Mouse (Mus musculus) A20 (cell line): ENCODE data around the gene Srgap3.
A peak's percentile ranks its signal among the peaks of the same experiment; 100 is the strongest.

Source experiments
- DNase-seq: peaks from one replicate; pipeline ENCODE4 v3.0.0-alpha.2; 2011; ENCODE audit warnings: low read depth, low spot score

Gene Srgap3

DNA sequence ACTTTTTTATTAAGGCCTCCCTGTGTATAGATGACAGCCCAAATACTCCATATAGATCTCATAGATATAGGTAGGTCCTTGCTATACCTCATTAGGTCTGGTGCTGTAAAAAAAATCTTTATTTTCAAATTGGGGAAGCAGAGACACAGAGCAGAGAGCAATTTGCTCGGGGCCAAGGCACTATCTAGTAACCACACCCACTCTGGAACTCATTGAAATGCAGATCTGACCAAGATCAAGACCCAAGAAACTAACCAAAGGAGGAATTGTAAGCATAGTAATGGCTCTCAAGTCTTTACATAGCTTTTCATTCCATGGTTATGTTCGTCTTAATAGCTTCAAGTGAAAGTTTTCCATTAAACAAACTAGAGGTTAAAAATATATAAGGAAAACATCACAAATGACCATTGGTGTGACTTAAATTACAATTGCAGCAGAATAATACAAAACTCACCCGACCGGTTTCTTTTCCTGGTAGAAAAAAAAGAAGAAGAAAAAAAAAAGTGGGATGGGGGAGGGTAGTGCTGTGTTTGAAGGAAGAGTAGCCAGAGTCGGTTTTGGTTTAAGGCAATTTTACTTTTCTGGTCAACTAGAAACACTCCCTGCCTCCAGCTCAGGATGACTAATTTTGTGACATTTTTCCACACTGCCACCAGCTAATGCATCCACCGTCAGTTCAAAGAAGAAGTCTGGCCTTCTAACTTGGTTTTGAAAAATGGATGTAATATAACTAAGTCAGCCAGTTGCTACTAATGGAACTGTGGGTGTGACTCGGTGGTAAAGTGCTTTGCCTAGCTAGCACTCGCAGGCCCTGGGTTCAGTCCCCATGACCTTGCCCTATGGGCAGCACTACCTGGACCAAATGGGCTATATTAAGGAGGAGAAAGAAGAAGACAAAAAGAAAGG is 3.4 kb upstream of the Srgap3 start:
- no peak for DNase-seq

DNA sequence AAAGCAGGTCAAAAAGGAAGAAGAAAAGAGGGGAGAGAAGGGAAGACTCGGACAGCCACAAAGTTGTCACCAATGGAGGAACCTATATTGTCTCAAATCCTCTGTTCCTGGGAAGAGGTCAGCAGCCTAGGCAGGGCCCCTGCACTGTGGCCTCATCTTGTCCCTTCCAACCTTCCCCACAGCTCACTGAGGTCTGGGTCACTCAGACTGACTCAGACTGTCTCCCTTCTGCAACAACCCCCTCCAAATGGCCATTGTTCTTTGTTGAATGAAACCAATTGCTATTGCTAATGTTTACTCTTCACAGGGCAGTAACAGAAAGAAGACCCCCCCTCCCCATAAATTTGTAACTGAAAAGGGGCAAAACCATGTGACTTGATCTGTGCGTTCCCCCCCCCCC is 2.2 kb upstream of the Srgap3 start:
- no peak for DNase-seq

DNA sequence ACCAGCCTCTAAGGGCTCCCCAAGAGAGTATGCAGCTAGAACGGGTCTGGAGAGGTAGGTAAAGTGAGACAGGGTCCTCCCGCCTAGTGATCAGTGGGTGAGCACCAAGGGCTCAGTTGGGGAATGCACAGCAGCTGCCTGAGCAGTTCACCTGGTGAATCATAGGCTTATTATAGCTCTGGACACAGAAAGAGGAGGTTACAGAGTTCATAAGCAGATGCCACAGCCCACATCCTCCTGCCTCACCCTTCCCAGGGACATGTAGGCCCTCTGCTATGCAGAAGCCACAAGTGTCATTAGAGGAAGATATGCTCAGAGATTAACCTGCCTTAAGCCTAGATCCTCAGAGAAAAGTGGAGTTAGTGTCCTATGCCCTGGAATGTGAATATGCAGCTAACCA is 1.4 kb upstream of the Srgap3 start:
- DNase-seq = no peak

DNA sequence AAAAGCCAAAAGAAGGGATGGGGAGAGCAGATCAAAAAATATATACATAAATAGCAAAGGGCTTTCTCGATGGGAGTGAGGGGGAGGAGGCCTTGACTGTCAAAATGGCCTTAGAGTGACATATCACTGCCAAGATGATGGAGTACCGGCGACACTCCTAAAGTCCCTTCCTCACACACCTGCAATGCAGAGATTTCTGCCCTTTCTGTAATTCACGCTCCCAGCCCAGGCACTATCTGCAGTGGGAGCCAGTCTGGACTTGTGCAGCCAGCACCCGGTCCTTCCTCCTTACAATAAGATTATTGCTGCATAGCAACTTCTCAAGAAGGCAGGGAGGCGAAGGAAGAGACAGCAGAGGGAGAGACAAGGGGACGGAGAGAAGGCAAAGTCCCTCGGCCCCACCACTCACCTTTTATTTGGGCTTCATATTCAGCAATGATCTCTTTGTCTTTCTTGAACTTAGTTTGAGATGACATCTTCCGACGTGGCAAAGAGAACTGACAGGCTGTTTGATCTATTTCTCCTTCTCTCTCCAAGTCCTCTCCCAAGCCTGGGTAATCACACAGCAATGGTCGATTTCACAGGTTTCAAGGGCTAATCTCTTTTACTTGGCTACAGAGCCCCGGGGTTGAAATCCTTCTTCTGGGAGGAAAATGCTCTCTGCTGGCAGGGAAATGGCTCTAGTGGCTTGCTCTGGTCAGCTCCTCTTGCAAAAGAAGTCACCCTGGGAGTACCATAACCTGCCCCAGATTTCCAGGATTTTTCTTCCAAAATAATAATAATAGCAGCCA is 850 bp downstream of the Srgap3 start:
- DNase-seq = no peak

DNA sequence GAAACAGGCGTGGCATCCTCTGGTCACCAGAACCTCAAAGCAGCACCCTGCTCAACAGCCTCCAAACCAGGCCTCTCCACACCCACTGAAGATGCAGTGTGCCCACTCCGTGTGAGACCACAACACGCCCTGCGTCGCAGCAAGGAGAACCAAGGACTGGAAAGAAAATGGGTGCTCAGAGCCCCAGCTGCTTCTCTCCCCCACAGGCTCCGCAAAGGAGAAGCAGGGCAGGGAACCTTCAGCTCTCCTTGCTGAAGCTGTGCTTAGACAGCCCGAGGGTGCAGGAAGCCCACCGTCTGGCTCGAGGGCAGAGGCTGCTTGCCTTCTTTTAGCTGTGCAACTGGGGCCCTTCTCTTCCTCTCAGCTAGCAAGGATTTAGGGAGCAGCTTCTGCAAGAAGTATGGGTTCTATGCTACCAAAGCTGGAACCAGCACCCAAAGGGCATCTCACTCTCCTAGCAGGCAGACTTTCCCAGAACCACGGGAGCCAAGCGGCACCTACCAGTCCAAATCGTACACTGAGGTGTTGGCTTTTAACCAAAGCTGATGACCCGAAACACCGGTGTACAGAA is 1.8 kb downstream of the Srgap3 start:
- no peak for DNase-seq

DNA sequence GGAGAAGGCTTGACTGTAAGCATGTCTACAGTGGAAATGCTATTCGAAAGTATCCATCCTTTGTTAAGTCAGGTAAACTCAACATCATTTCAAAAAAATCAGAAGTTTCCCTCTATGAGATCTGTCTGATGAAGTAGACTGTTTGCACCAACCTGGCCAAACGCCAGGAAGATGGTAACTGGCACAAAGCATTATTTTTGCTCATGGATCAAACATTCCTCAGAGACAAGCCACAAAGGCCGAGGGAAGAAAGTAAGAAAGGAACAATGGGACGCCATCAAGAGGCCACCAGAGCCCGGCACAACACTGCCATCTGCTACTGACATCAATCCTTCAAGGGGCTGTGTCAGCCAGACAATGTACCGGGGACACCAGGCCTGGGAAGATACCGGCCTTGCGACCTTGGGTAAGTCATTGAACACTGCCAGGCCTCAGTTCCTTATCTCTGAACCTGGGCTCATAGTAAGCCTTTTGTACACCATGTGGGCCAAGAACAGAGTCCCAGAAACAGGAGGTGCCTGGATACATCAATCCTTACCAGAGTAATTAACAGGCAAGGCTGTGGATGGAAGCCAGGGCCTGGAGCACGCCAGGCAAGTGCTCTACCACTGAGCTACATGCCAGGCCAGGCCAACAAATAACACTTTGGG is 3.3 kb downstream of the Srgap3 start:
- DNase-seq = no peak

DNA sequence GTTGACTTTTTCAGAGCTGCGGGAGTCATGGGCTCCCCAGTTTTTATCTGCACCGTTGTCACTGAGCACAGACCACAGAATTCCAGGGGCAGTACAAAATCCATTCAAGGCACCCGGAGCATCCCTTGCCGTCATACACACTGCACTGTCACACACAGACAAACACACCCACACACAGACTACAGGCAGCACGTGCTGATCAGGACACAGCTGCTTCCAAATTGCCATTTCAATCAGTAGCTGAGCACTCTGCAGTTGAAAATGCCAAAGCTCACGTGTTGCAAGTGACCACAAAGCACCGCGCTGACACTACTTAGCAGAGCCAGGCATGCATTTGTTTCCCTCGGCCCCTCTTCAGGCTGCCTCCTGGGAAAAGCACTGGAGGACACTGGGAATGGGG is 7.8 kb downstream of the Srgap3 start:
- DNase-seq = no peak

DNA sequence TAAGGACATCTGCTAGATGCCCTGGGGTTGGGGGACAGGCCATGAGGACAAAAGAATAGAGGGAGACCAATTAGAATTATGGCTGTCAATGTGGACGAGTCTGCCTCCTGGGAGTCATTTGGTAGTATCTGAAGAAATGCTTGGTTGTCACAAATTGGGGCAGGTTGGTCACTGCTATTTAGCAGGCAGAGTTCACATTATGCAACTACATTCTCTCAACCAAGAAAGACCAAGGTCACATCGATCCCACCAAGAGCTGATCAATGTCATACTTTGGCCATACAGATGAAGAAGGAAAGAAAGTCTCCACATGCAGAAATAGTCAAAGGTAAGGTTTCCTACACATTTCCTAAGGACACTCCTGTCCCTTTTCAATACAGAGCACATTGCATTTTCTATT is 9.3 kb downstream of the Srgap3 start:
- DNase-seq = no peak

DNA sequence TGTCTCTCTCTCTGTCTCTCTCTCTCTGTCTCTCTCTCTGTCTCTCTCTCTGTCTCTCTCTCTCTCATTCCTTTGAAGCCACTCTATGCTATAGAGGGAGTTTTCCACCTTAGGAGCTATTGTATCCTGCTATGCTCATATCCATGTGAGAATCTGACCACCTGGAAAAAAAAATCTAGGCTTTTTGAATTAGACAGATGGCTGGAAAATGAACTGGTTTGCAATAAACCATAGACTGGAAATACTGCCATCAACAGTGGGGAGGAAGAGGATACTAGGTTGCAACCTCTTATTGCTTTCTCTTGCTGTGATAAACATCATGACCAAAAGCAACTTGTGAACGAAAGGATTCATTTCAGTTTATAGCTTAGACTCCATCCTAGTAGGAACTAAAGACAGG is 12.6 kb downstream of the Srgap3 start:
- DNase-seq = no peak

DNA sequence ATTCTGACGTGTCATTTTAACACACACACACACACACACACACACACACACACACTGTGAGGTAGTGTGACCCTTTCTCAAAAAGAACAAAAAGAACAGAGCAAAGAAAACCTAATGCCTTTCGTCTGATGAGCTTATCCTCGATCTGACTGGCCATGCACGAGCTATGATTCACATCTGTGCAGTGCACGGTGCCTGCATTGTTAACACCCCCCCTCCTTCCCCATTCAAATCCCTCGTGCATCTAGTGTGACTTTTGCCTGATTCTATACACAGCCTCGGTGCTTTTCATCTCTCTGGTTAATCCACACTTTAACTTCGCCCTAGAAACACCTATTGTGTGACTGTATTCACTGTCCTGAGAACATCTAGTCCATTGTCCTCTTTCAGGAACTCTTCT is 14.5 kb downstream of the Srgap3 start:
- no peak for DNase-seq

DNA sequence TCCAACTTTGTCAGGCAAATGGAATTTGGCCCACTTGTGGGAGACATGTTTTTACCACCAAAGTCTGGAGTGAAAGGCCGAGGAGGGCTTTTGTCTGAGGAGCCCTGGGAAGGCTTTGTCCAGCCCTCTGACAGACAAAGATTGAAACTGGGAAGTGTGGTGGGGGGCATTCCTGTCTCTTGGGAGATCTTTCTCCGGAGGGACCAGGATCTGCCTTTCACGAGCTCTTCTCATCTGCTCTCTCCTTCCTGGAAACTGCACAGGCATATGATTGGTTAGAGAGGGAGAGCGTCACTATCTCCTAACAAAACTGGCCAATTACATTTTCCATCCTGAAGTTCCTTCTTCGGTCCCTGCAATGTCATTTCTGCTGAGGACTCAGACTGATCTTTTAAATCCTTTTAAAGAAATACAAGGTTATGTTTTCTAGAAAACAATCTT is 17.0 kb downstream of the Srgap3 start:
- DNase-seq = no peak

DNA sequence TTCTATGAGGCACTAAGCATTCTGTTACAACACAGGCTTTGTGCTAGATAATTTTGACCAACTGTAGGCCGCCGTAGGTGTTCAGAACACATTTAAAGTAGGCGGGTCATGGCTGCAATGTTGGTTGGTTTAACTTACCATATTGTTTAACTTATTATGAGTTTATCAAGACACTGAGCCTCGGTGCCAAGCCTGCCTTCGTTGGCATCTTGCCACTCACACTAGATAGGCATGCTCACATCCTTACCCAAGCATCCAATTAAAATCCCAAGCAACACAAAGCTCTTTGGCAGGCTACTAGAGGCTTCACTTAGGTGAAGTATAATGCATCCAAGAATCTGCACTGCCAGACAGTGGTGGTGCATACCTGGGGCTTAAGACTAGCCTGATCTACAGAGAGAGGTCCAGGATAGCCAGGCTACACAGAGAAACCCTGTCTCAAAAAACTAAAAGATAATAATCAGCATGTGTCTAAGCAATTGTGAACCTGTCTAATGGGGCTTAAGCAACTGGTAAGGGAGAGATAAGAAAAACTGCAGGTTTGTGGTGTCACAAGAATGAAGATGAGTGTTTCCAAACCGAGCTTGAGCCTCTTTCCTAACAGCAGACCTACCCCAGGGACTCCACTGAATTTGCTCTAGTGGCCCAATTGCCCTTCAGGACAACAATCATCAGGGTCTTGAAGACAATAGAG is 17.6 kb downstream of the Srgap3 start:
- DNase-seq = no peak

DNA sequence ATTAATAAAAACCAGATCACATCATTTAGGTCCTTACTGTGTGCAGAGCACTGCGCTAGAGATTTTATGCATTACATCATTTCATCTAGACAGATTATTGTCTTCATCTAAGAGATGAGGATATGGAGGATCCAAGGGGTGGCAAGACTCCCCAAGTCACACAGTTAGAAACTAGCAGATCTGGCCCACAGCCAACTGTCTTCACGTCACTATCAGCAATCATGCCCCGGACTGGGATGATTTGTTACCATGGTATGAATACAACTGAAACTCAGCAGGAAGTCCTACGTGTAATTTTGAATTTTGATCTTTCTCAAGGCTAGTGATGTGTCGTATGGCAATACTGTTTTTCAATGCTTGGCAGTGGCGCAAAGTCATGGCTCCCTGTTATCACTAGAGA is 18.2 kb downstream of the Srgap3 start:
- DNase-seq = no peak

DNA sequence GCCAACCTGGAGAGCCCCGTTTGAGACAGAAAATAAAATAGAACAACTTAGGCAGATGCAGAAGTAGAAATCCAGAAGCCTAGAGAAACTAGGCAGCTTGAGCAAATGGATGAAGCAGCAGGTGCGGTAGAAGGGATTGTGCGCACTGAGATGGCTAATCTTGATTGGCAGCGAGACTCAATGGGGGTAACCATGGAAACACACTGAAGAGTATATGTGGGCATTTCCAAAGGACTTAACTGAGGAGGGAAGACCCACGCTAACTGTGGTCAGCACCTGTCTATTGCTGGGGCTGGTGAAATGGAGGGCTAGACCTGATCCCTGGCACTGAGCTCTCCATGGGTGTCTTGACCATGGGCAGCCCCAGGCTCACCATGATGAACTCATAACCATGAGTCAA is 19.7 kb downstream of the Srgap3 start:
- DNase-seq = no peak

DNA sequence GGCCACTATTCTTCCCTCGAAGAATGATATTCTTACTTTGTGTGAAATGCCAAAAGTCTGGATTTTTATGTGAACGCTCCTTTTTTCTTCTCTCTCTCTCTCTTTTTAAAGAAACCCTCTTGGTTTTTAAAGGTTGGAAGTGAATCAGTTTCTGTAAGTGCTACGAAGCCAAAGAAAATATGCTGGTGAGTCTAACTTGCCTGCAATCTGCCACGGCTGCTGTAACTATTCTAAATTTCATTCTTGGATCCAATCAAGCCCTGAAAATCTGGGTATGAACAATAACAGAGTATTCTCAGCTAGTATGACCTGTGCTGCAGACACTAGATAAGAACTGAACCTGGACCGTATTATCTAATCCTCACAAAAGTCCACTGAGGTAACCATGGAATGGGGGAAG is 21.1 kb downstream of the Srgap3 start:
- no peak for DNase-seq

DNA sequence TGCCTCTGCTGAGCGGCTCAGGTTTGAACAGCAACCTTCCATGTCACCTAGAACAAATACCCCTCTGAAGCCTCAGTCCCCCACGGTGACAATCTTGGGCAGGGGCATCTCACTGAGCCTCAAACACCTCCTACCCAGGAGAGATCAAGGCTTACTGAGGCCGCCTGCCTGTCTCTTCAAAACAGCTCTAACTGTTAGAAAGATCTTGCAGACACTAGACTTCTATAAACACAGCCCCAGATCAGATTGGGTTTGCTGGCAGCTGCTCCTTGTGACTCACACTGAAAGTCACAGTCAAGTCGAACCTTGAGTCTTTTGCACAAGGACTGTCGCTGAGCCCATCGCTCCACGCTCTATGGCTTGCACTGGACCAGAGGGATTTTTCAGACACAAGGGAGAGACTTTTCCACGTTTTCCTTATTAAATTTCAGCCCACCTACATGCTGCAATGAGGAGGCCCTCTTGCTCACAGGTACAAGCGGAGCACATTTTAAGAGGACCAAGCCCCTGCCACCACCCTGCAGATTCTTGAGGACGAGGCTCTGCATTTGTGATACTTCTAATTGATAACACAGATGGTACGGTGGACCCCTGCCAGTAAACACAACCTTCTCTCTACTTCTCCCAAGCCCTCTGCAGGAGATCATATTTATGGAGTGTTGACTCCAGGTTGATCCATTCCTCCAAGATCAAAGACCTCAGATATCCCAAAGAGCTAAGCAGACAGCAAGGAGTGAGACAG is 21.7 kb downstream of the Srgap3 start:
- peak; percentile 6 for DNase-seq

DNA sequence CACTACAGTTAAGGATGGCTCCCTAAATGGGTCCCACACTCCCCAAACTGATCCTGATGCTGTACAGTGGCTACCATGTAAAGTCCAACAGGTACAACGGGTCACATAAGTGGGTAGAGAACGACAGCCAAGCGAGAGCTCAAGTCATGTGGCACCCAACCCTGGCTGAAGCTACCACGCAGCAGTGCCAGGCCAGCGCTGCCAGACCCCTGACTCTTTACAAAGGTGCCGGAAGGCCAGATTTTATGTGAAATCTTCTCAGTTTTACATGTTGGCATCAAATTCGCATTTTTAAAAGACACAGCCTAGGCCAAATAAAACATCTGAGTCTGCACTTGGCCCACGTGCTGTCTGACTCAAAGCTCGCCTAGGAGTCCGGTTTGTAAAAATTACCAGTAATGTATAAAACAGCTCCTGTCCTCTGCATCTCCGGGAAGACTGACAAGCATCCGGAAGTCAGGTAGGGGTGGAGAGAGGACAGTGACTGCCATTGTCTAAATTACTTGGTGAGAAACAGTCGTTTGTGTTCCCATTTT is 22.4 kb downstream of the Srgap3 start:
- DNase-seq = no peak

DNA sequence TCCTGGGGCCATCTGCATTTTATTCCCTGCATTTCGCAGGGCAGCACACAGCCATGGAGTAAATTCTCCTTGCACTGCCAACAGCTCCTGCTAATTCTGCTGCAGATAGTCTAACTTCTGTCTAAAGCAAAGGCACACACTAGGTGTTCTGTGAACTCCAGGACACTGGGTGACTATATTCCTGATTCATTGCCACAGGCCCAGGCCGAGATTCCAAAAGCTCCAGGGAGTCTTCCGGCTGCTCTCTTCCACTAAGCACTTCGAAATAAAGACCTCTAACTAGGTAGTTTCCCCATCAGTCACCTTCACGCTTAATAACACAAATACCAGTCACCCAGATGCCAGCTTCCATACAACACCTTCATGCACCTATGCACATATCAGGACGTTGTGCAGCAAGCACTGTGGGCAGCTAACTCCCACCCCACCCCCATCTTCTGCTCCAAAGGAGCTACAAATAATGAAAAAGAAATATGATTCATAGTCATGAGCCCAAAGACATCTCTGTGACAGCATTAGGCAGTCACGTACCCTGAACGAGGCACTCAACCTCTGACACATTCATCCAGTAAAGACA is 26.4 kb downstream of the Srgap3 start:
- DNase-seq = no peak

DNA sequence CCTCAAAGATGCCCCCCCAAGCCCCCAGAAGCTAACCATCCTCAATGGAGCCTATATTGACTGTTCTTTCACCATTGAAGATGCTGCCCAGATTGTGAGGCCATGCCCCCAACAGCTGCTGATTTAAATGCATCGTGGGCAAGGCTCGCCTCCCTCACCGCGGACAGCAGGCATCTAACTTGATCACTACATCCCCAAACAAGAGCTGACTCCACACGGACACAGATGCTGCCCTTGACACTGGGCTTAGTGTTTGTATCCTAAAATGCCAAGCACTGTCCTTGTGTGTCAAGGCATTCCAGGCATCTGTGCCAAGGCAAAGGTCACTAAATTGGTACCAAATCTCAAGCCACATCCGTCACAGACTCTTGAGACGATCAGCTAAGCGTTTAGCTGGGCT is 29.3 kb downstream of the Srgap3 start:
- no peak for DNase-seq

DNA sequence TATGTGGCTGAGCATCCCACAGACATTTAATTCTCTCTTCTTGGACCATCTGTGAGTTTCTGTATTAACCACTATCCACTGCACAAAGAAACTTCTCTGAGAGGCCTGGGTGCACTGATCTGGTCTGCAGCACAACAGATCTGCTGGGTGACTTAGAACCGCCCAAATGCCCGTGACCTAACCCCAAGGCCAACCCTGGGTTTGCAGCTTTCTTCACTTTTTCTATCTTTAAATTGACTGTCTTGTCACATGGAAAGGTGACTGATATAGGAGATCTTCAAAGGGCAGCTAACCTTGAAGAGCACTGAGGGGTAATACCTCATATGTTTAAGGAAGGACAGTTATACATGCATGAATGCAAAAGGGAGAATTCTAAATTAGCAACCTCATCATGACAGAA is 30.8 kb downstream of the Srgap3 start:
- DNase-seq = no peak
